ENCODE assay signal across 23 mouse cellular contexts in the genomic region with DNA sequence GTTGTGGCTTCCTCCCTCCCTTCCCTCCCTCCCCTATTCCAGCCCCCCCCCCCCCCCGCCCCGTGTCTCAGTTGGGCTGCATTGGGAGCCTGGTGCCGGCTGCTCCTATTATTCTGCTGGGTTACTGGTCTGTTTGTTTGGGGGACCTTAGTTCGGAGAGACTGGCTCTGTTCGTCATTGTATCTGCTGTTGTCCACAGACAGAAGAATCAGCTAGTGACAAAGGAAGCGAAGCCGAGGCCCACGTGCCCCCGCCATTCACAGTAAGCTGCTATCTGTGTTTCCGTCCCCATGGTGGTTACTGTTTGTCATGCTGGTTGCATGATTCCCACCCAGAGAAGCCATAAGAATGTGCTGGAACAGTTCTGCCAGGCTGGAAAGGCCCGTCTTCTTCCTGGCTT. TPM values are rescaled to one million over a fixed set of nuclear protein-coding genes. Genes with fewer than 3 reads are reported as not detected.
DNase-seq lines count a peak whose midpoint lies in the region; ATAC-seq and TF ChIP-seq lines count a peak whose summit lies in the region.
"Had no signal": no experiment of that assay in that cellular context is flagged by ENCODE, and none has a peak within 500 bp of the region (broad histone marks: within the 10 kb centered on the region; RNA-seq: fewer than 3 reads in every experiment).

No protein-coding gene starts in this region.

- no peak overlapping the region for H3K9ac ChIP-seq in liver, embryonic 12.5 days
- H3K9ac ChIP-seq: forebrain, embryonic 13.5 days; forebrain, postnatal 0 days; heart, embryonic 15.5 days; hindbrain, embryonic 13.5 days had no signal

- H3K9me3 ChIP-seq in liver, embryonic 12.5 days (replicated peaks) = no peaks in the 10 kb centered on the region
- H3K9me3 ChIP-seq: embryonic facial prominence, embryonic 10.5 days; forebrain, embryonic 13.5 days; heart, embryonic 15.5 days; hindbrain, embryonic 13.5 days had no signal

- intact Hi-C loops in left cerebral cortex, adult 2 months (cut with DNase I) = no loop called here

- H3K27me3 ChIP-seq in liver, embryonic 12.5 days (replicated peaks) = peaks cover 2% of the 10 kb centered on the region; the same call in 1 of the 2 replicates
- H3K27me3 ChIP-seq: forebrain, embryonic 13.5 days; heart, embryonic 15.5 days; hindbrain, embryonic 13.5 days; Patski had no signal

- peaks cover 40% of the 10 kb centered on the region for H3K36me3 ChIP-seq in liver, embryonic 12.5 days
- H3K36me3 ChIP-seq: embryonic facial prominence, embryonic 10.5 days; hindbrain, embryonic 13.5 days had no signal

- 65% methylated on average over 10 of the region's 11 CpGs for WGBS in liver, embryonic 12.5 days (ENCODE audit: insufficient replicate concordance)

- no peak for TF ChIP-seq CTCF in layer of hippocampus, adult 2 months (conservative IDR thresholded peaks at IDR 0.05)
- TF ChIP-seq CTCF in left cerebral cortex, adult 2 months (IDR thresholded peaks at IDR 0.05) = no peak

- H3K4me3 ChIP-seq in layer of hippocampus, adult 2 months = no peak overlapping the region
- H3K4me3 ChIP-seq in left cerebral cortex, adult 2 months = no peak overlapping the region
- H3K4me3 ChIP-seq in liver, embryonic 12.5 days = no peak overlapping the region
- H3K4me3 ChIP-seq: embryonic facial prominence, embryonic 10.5 days; forebrain, embryonic 13.5 days; heart, adult 2 months; heart, embryonic 15.5 days; hindbrain, embryonic 13.5 days had no signal

- DNase-seq in cerebellum, adult 9-11 months = peak; percentile 24
- DNase-seq in cerebellum, adult 11 months = no peak
- peak in 1 of 2 experiments; percentile 39 for DNase-seq in layer of hippocampus, adult 2 months (ENCODE audit: low spot score in 2 of 2)
- no peak for DNase-seq in layer of hippocampus, postnatal 25 days (ENCODE audit: extremely low spot score in 1 of 2, low spot score in 1 of 2)
- no peak for DNase-seq in left cerebral cortex, adult 2 months (ENCODE audit: extremely low spot score in 1 of 2, low spot score in 2 of 2)
- no peak for DNase-seq in left cerebral cortex, adult 18-20 months (ENCODE audit: low spot score in 2 of 2)
- peak; percentile 91 for DNase-seq in brain, adult 2 months (ENCODE audit: low read depth, low spot score)
- DNase-seq: adrenal gland, postnatal 14 days; cerebellum, adult 8-10 months; cerebellum, postnatal 36 days; forebrain, postnatal 0 days; gastrocnemius, postnatal 10 days; heart, adult 2 months; heart, postnatal 14 days had no signal

- ATAC-seq in liver, embryonic 12.5 days = no peak
- ATAC-seq: activated CD4-positive, CD25-positive, alpha-beta regulatory T cell, adult 4 months; forebrain, embryonic 13.5 days; forebrain, postnatal 0 days; hindbrain, postnatal 0 days; Patski had no signal

- H3K4me1 ChIP-seq in liver, embryonic 12.5 days = 0 out of 2 replicates have a peak, but pooled peaks cover 5% of the 10 kb centered on the region
- H3K4me1 ChIP-seq: embryonic facial prominence, embryonic 10.5 days; forebrain, embryonic 13.5 days; hindbrain, embryonic 13.5 days had no signal

- H3K4me2 ChIP-seq in liver, embryonic 12.5 days = no peak overlapping the region
- H3K4me2 ChIP-seq: forebrain, embryonic 13.5 days; heart, embryonic 11.5 days; heart, embryonic 15.5 days; hindbrain, embryonic 13.5 days had no signal

- peak overlapping the region; percentile 85 for H3K27ac ChIP-seq in layer of hippocampus, adult 2 months
- peak overlapping the region; percentile 70 for H3K27ac ChIP-seq in left cerebral cortex, adult 2 months
- no peak overlapping the region for H3K27ac ChIP-seq in liver, embryonic 12.5 days
- H3K27ac ChIP-seq: embryonic facial prominence, embryonic 10.5 days; forebrain, embryonic 13.5 days; heart, adult 2 months; heart, embryonic 15.5 days; hindbrain, embryonic 13.5 days; hindbrain, postnatal 0 days had no signal

RNA-seq across cellular contexts. Expression of a gene that starts 30.8 kb away (rescaled TPM):
- total RNA-seq in layer of hippocampus, adult 2 months (2021) = 10 to 100 TPM; 20.4 to 23.8 TPM
- 10 to 100 TPM; 18.7 to 18.9 TPM for total RNA-seq in layer of hippocampus, postnatal 25 days (2021)
- 10 to 100 TPM; 15.4 to 16.3 TPM for total RNA-seq in left cerebral cortex, adult 2 months (2021)
- total RNA-seq in left cerebral cortex, adult 18-20 months (2021) = 10 to 100 TPM; 15.5 to 19.4 TPM
- 6.5 and 6.6 TPM in 2 replicates for polyA plus RNA-seq in liver, embryonic 12.5 days (2016; fragmentation: Nextera tagmentation; extraction: Ambion mirVana)

RNA-seq across cellular contexts. Expression of a gene that starts 38.1 kb away (rescaled TPM):
- total RNA-seq in layer of hippocampus, adult 2 months (2021) = 10 to 100 TPM; 11.4 to 12.9 TPM
- total RNA-seq in layer of hippocampus, postnatal 25 days (2021) = 10 to 100 TPM; 11.2 to 12.4 TPM
- total RNA-seq in left cerebral cortex, adult 2 months (2021) = under 1 TPM in 1 of 2 experiments, not detected in 1; 0.77 TPM
- under 1 TPM; 0.21 to 0.91 TPM for total RNA-seq in left cerebral cortex, adult 18-20 months (2021)
- polyA plus RNA-seq in liver, embryonic 12.5 days (2016; fragmentation: Nextera tagmentation; extraction: Ambion mirVana) = 4.7 and 7.1 TPM in 2 replicates
- total RNA-seq: forebrain, postnatal 0 days; hindbrain, postnatal 0 days had no signal
- polyA plus RNA-seq: activated CD4-positive, CD25-positive, alpha-beta regulatory T cell, adult 4 months; forebrain, embryonic 13.5 days had no signal

RNA-seq across cellular contexts. Expression of a gene that starts 47.8 kb away (rescaled TPM):
- total RNA-seq in layer of hippocampus, adult 2 months (2021) = 10 to 100 TPM; 30.2 to 30.3 TPM
- total RNA-seq in layer of hippocampus, postnatal 25 days (2021) = 10 to 100 TPM; 26.8 to 31.2 TPM
- 10 to 100 TPM; 29.5 to 32.1 TPM for total RNA-seq in left cerebral cortex, adult 2 months (2021)
- total RNA-seq in left cerebral cortex, adult 18-20 months (2021) = 10 to 100 TPM; 27.6 to 30.8 TPM
- polyA plus RNA-seq in liver, embryonic 12.5 days (2016; fragmentation: Nextera tagmentation; extraction: Ambion mirVana) = 2.1 and 2.2 TPM in 2 replicates

Comparison
In these comparisons a context has a peak if more than half of its experiments do, and no peak if none do; other contexts are left out.
1. DNase-seq: peak in cerebellum, adult 9-11 months (single experiment) and brain, adult 2 months (single experiment); none in cerebellum, adult 11 months (single experiment), layer of hippocampus, postnatal 25 days (0 of 2), left cerebral cortex, adult 2 months (0 of 2) and left cerebral cortex, adult 18-20 months (0 of 2).
2. RNA of a gene that starts 38.1 kb away (total RNA-seq): 11.4 to 12.9 TPM in layer of hippocampus, adult 2 months and 11.2 to 12.4 TPM in layer of hippocampus, postnatal 25 days; 0.21 to 0.91 TPM in left cerebral cortex, adult 18-20 months and 0.77 TPM in left cerebral cortex, adult 2 months; every median in the first group is over 4 times any median in the second.